Mouse (Mus musculus) heart, adult 2 months (tissue): Measurements from ENCODE around the gene Plcb2. TPM values are rescaled to one million over a fixed set of nuclear protein-coding genes. Genes with fewer than 3 reads are reported as not detected.

ENCODE experiments used
- DNase-seq, 2 experiments: peaks; one replicate each; pipeline ENCODE4 v3.0.0; 2021
- H3K27ac ChIP-seq: fragments of 200-600 bp; 2 replicates; pipeline ENCODE4 v1.8.1; 2022
- H3K27me3 ChIP-seq: fragments of 200-500 bp; 2 replicates; pipeline ENCODE4 v1.6.1; 2012; ENCODE audit warnings: mild to moderate bottlenecking, low read length, inconsistent platforms, mixed read lengths; ENCODE audit not compliant: control insufficient read depth, insufficient read depth
- H3K36me3 ChIP-seq: fragments of 200-500 bp; 2 replicates; pipeline ENCODE4 v1.6.1; 2012; ENCODE audit warnings: low read length, inconsistent platforms; ENCODE audit not compliant: control insufficient read depth, insufficient read depth
- H3K4me1 ChIP-seq: fragments of 200-500 bp; 2 replicates; pipeline ENCODE4 v1.6.1; 2011; ENCODE audit warnings: low read length; ENCODE audit not compliant: control insufficient read depth, insufficient read depth
- H3K4me3 ChIP-seq: fragments of 200-600 bp; 2 replicates; pipeline ENCODE4 v1.8.1; 2022
- H3K79me2 ChIP-seq: fragments of 200-500 bp; replicated peaks from 2 replicates; pipeline ENCODE4 v1.6.1; 2012; ENCODE audit warnings: mild to moderate bottlenecking, inconsistent platforms, low read length, moderate library complexity, mixed read lengths; ENCODE audit not compliant: control insufficient read depth, insufficient read depth
- H3K9ac ChIP-seq: fragments of 200-500 bp; 2 replicates; pipeline ENCODE4 v1.6.1; 2012; ENCODE audit warnings: low read depth, mild to moderate bottlenecking, control low read depth, inconsistent platforms, low read length, mixed read lengths
- CTCF ChIP-seq: fragments of 200-600 bp; IDR thresholded peaks from 2 replicates; pipeline ENCODE4 v1.8.1; 2022; ENCODE audit warnings: antibody characterized with exemption, mild to moderate bottlenecking, moderate library complexity
- EP300 ChIP-seq: fragments of 200-500 bp; IDR thresholded peaks from 2 replicates; pipeline ENCODE4 v1.6.1; 2011; ENCODE audit warnings: low read depth, low read length, control low read depth; ENCODE audit not compliant: insufficient read depth
- POLR2A ChIP-seq: fragments of 200-500 bp; IDR thresholded peaks from 2 replicates; pipeline ENCODE4 v1.6.1; 2011; ENCODE audit warnings: mild to moderate bottlenecking, low read depth, low read length, control low read depth; ENCODE audit not compliant: insufficient read depth
- WGBS: fragments of 180-500 bp; shearing (Covaris S2); methylation state at CpG from one replicate; pipeline ENCODE4 v1.1.7; 2018; 5-methylcytosine and 5-hydroxymethylcytosine counted together
- intact Hi-C: fragments of 180-260 bp; cut with DNase I; formaldehyde crosslinking; loops from one replicate; pipeline ENCODE4 v1.15.1; 2025
- polyA plus RNA-seq: library from polyadenylated mRNA; depleted of rRNA; stranded (reverse); fragments of >200 nt; gene quantifications from 2 replicates; pipeline ENCODE4 v1.2.3, GENCODE M21; 2012
- total RNA-seq, 2 experiments: library from RNA; stranded (reverse); gene quantifications; 2 replicates each; pipeline ENCODE4 v1.2.3; 2021

The Plcb2 gene
- total and polyA plus RNA-seq, 3 experiments: 2.4 to 2.6 (median 2.5) TPM

- no peaks in the 10 kb centered on the region for H3K27me3 ChIP-seq
- intact Hi-C loops: loop anchor here (5.0 to 10.0 kb wide), 2 partner anchors 100 to 423 kb away; partner anchors contain the start of gene Ivd
- H3K4me3 ChIP-seq: peak within 1 kb of the TSS; percentile 56
- peak; percentile 83 for TF ChIP-seq POLR2A
- TF ChIP-seq CTCF: no peak
- peak; percentile 43; the same call in 1 of the 2 replicates for TF ChIP-seq EP300
- peaks cover 19% of the 10 kb centered on the region for H3K4me1 ChIP-seq
- H3K36me3 ChIP-seq: peaks cover 3% of the 10 kb centered on the region; the same call in 1 of the 2 replicates
- peak within 1 kb of the TSS; percentile 92 for H3K27ac ChIP-seq
- 4% methylated on average over 29 of the region's 29 CpGs for WGBS
- H3K9ac ChIP-seq: peak within 1 kb of the TSS; percentile 84
- H3K79me2 ChIP-seq: no peaks in the 10 kb centered on the region
- DNase-seq: peak; percentile 93
Observed at GRCm38 (mm10) chr2:118761906-118762783, 33.9 kb upstream of the Plcb2 start, which contains the start of gene Ccdc9b. Gene Ccdc9b, minus strand, starts transcription at chr2:118762661.

GRCm38 (mm10) chr2:118761358-118761757, 33.1 kb upstream of the Plcb2 start:
- intact Hi-C loops: loop anchor here (5.0 to 10.0 kb wide), 2 partner anchors 101 to 423 kb away; partner anchors contain the start of gene Ivd
- peaks cover 19% of the 10 kb centered on the region for H3K4me1 ChIP-seq
- DNase-seq: no peak
- H3K4me3 ChIP-seq: peak overlapping the region; percentile 56
- peak overlapping the region; percentile 84 for H3K9ac ChIP-seq
- 67% methylated on average over 12 of the region's 12 CpGs for WGBS
- no peaks in the 10 kb centered on the region for H3K79me2 ChIP-seq
- TF ChIP-seq CTCF (peak; percentile 49), POLR2A (no peak)
- H3K27ac ChIP-seq: peak overlapping the region; percentile 92
- H3K27me3 ChIP-seq: no peaks in the 10 kb centered on the region
- H3K36me3 ChIP-seq: peaks cover 3% of the 10 kb centered on the region; the same call in 1 of the 2 replicates

DNA sequence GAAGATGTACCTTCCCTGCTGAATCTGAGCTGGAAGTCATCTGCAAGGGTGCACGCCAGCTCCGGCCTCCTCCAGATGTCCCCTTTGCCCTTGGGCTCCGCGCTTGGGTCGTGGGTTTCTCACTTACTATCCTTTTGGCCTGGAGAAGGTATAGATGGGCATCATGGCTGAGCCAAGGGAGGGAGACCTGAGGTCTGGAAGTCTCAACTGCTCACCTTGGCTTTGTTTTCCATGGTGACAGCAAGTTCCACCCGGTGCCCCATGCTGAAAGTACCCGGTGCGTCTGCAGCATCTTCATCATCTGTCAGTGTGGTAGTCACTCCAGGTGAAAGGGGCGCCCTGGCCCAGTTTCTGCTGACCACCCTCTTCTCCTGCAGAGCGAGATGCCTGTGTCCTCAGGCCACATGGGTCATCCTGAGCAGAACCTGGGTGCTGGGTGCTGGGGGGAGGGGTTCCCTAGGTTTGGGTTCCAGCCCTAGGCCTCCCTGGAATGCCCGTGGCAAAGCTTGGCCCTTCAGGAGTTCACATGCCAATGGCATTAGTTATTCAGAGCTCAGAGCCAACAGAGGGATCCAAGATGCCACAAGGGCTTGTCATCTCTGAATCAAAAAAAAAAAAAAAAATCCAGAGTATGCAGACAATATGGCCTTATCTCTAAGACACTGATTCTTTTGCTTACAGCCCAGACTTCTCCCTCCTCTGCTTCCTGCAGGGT, 32.2 kb upstream of the Plcb2 start:
- Histone ChIP-seq H3K9ac (peak overlapping the region; percentile 84; the same call in 1 of the 2 replicates), H3K27ac (peak overlapping the region; percentile 92), H3K36me3 (peaks cover 3% of the 10 kb centered on the region; the same call in 1 of the 2 replicates), H3K4me3 (no peak overlapping the region), H3K79me2 (no peaks in the 10 kb centered on the region), H3K4me1 (peaks cover 19% of the 10 kb centered on the region), H3K27me3 (no peaks in the 10 kb centered on the region)
- TF ChIP-seq EP300 (no peak), CTCF (no peak), POLR2A (no peak)
- 72% methylated on average over 11 of the region's 11 CpGs for WGBS
- intact Hi-C loops: loop anchor here (1.0 to 10.0 kb wide), 3 partner anchors 13 to 424 kb away; partner anchors contain the start of gene Ivd
- DNase-seq: no peak

- H3K79me2 ChIP-seq: no peaks in the 10 kb centered on the region
- peak overlapping the region; percentile 18; the same call in 1 of the 2 replicates for H3K9ac ChIP-seq
- H3K36me3 ChIP-seq: peaks cover 3% of the 10 kb centered on the region; the same call in 1 of the 2 replicates
- WGBS: 26% methylated on average over 8 of the region's 8 CpGs
- intact Hi-C loops: loop anchor here (1.0 to 10.0 kb wide), 4 partner anchors 13 to 425 kb away; partner anchors contain the start of gene Ivd
- no peak overlapping the region for H3K4me3 ChIP-seq
- peak in 1 of 2 experiments; percentile 61 for DNase-seq
- no peaks in the 10 kb centered on the region for H3K27me3 ChIP-seq
- H3K27ac ChIP-seq: no peak overlapping the region; the same call in 1 of the 2 replicates
- TF ChIP-seq CTCF (peak; percentile 75), EP300 (no peak)
- peaks cover 19% of the 10 kb centered on the region for H3K4me1 ChIP-seq
Observed at GRCm38 (mm10) chr2:118759828-118760227, 31.6 kb upstream of the Plcb2 start.

DNA sequence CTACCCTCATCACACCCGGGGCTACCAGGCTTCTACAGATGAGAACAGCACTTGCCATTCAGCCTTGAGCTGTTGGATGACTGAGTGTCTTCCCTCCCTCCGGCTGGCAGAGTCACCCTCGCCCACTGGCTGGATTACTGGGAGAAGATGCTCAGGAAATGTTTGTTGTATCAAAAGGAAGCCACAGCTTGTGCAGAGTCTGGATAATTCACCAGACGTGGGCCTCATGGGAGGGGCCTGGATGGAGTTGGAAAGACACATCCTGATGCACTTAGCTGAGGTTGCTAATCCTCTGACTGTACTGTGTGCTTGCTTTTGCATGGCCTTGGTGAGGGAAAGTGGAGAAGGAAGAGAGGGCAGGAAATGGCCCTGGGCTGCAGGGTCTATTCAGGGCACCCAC, 27.9 kb upstream of the Plcb2 start:
- no peaks in the 10 kb centered on the region for H3K79me2 ChIP-seq
- no peak overlapping the region for H3K4me3 ChIP-seq
- H3K4me1 ChIP-seq: peaks cover 12% of the 10 kb centered on the region
- DNase-seq: no peak
- intact Hi-C loops: no loop called here
- no peak overlapping the region for H3K27ac ChIP-seq
- H3K36me3 ChIP-seq: peaks cover 3% of the 10 kb centered on the region; the same call in 1 of the 2 replicates
- H3K27me3 ChIP-seq: no peaks in the 10 kb centered on the region
- TF ChIP-seq CTCF (no peak), POLR2A (no peak), EP300 (no peak)
- WGBS: 55% methylated on average over 4 of the region's 4 CpGs
- H3K9ac ChIP-seq: no peak overlapping the region
